Mouse (Mus musculus) erythroblast, embryonic 14.5 days (primary cell): ENCODE data around the gene Syce1. TPM values are rescaled to one million over a fixed set of nuclear protein-coding genes. Genes with fewer than 3 reads are reported as not detected.
A peak's percentile ranks its signal among the peaks of the same experiment; 100 is the strongest.

Source experiments
- H3K27me3 ChIP-seq: 2 replicates; pipeline ENCODE4 v1.6.1; 2012; ENCODE audit warnings: inconsistent platforms; ENCODE audit not compliant: control insufficient read depth
- H3K36me3 ChIP-seq: 2 replicates; pipeline ENCODE4 v1.6.1; 2012; ENCODE audit warnings: mild to moderate bottlenecking, inconsistent platforms; ENCODE audit not compliant: control insufficient read depth
- H3K4me1 ChIP-seq: 2 replicates; pipeline ENCODE4 v1.6.1; 2012; ENCODE audit warnings: inconsistent platforms; ENCODE audit not compliant: control insufficient read depth
- H3K4me3 ChIP-seq: replicated peaks from 2 replicates; pipeline ENCODE3; 2012; ENCODE audit warnings: moderate library complexity, mild to moderate bottlenecking, inconsistent platforms
- H3K9me3 ChIP-seq: 2 replicates; pipeline ENCODE4 v1.6.1; 2012; ENCODE audit warnings: low read length, inconsistent platforms, mixed read lengths; ENCODE audit not compliant: control insufficient read depth
- GATA1 ChIP-seq: IDR thresholded peaks from 2 replicates; pipeline ENCODE4 v1.6.1; 2012; ENCODE audit warnings: low read length, inconsistent platforms, mixed read lengths
- TAL1 ChIP-seq: IDR thresholded peaks from 3 replicates; pipeline ENCODE4 v1.6.1; 2012; ENCODE audit warnings: low read length, inconsistent platforms, mixed read lengths
- polyA plus RNA-seq: library from polyadenylated mRNA; stranded (reverse); fragments of >175 nt; gene quantifications from 2 replicates; pipeline ENCODE4 v1.2.3, GENCODE M21; 2012

Gene Syce1
- polyA plus RNA-seq, 1 experiment, result 0.05 TPM

- H3K36me3 ChIP-seq, result no peaks in the 10 kb centered on the region
- H3K4me1 ChIP-seq, result peaks cover 7% of the 10 kb centered on the region
- TF ChIP-seq GATA1 (no peak), TAL1 (no peak)
- H3K27me3 ChIP-seq, result peaks cover 4% of the 10 kb centered on the region; the same call in 1 of the 2 replicates
- H3K4me3 ChIP-seq, result peak within 1 kb of the TSS; percentile 60
- H3K9me3 ChIP-seq, result no peaks in the 10 kb centered on the region
Observed at GRCm38 (mm10) chr7:140821653-140822329, 34.1 kb upstream of the Syce1 start, which contains the start of gene Zfp941. TSS of gene Zfp941 (minus strand) at chr7:140822178.

- TF ChIP-seq TAL1, result no peak
- no peak for TF ChIP-seq GATA1
- no peaks in the 10 kb centered on the region for H3K36me3 ChIP-seq
- peaks cover 4% of the 10 kb centered on the region; the same call in 1 of the 2 replicates for H3K27me3 ChIP-seq
- H3K4me3 ChIP-seq, result peak overlapping the region; percentile 60
- H3K4me1 ChIP-seq, result peaks cover 7% of the 10 kb centered on the region
- no peaks in the 10 kb centered on the region for H3K9me3 ChIP-seq
Observed at GRCm38 (mm10) chr7:140821305-140821652, 33.6 kb upstream of the Syce1 start.

GRCm38 (mm10) chr7:140820173-140820572 lies 32.5 kb upstream of the Syce1 start:
- TF ChIP-seq GATA1 (no peak), TAL1 (no peak)
- H3K4me3 ChIP-seq, result no peak overlapping the region
- peaks cover 4% of the 10 kb centered on the region; the same call in 1 of the 2 replicates for H3K27me3 ChIP-seq
- H3K4me1 ChIP-seq, result peaks cover 7% of the 10 kb centered on the region
- H3K36me3 ChIP-seq, result no peaks in the 10 kb centered on the region
- no peaks in the 10 kb centered on the region for H3K9me3 ChIP-seq

GRCm38 (mm10) chr7:140812850-140813249 lies 25.2 kb upstream of the Syce1 start:
- no peak for TF ChIP-seq GATA1
- no peak for TF ChIP-seq TAL1
- Histone ChIP-seq H3K36me3 (no peaks in the 10 kb centered on the region), H3K4me1 (no peaks in the 10 kb centered on the region), H3K9me3 (no peaks in the 10 kb centered on the region), H3K4me3 (no peak overlapping the region), H3K27me3 (no peaks in the 10 kb centered on the region)

- no peaks in the 10 kb centered on the region for H3K4me1 ChIP-seq
- H3K4me3 ChIP-seq, result no peak overlapping the region
- TF ChIP-seq TAL1 (no peak), GATA1 (no peak)
- H3K9me3 ChIP-seq, result no peaks in the 10 kb centered on the region
- no peaks in the 10 kb centered on the region for H3K36me3 ChIP-seq
- no peaks in the 10 kb centered on the region for H3K27me3 ChIP-seq
Observed at GRCm38 (mm10) chr7:140811714-140812113, 24.1 kb upstream of the Syce1 start.

- no peak for TF ChIP-seq GATA1
- no peaks in the 10 kb centered on the region for H3K9me3 ChIP-seq
- no peak overlapping the region for H3K4me3 ChIP-seq
- no peaks in the 10 kb centered on the region for H3K27me3 ChIP-seq
- H3K4me1 ChIP-seq, result no peaks in the 10 kb centered on the region
- H3K36me3 ChIP-seq, result no peaks in the 10 kb centered on the region
Observed at GRCm38 (mm10) chr7:140810496-140810895, 22.8 kb upstream of the Syce1 start.

- H3K36me3 ChIP-seq, result no peaks in the 10 kb centered on the region
- H3K4me1 ChIP-seq, result no peaks in the 10 kb centered on the region
- TF ChIP-seq TAL1 (no peak), GATA1 (no peak)
- H3K27me3 ChIP-seq, result no peaks in the 10 kb centered on the region
- no peak overlapping the region for H3K4me3 ChIP-seq
- no peaks in the 10 kb centered on the region for H3K9me3 ChIP-seq
Observed at GRCm38 (mm10) chr7:140805704-140806103, 18.1 kb upstream of the Syce1 start.

- Histone ChIP-seq H3K9me3 (no peaks in the 10 kb centered on the region), H3K4me3 (no peak overlapping the region), H3K36me3 (no peaks in the 10 kb centered on the region), H3K27me3 (no peaks in the 10 kb centered on the region), H3K4me1 (no peaks in the 10 kb centered on the region)
- TF ChIP-seq GATA1 (no peak), TAL1 (no peak)
Observed at GRCm38 (mm10) chr7:140802629-140803028, 15.0 kb upstream of the Syce1 start.

- Histone ChIP-seq H3K4me3 (no peak overlapping the region), H3K36me3 (no peaks in the 10 kb centered on the region), H3K27me3 (no peaks in the 10 kb centered on the region), H3K4me1 (no peaks in the 10 kb centered on the region), H3K9me3 (no peaks in the 10 kb centered on the region)
- TF ChIP-seq GATA1, result no peak
- TF ChIP-seq TAL1, result no peak
Observed at GRCm38 (mm10) chr7:140798212-140798611, 10.6 kb upstream of the Syce1 start.

- H3K9me3 ChIP-seq, result no peaks in the 10 kb centered on the region
- H3K4me1 ChIP-seq, result no peaks in the 10 kb centered on the region
- no peaks in the 10 kb centered on the region for H3K36me3 ChIP-seq
- H3K4me3 ChIP-seq, result no peak overlapping the region
- H3K27me3 ChIP-seq, result no peaks in the 10 kb centered on the region
- no peak for TF ChIP-seq TAL1
- TF ChIP-seq GATA1, result no peak
Observed at GRCm38 (mm10) chr7:140797619-140798018, 10.0 kb upstream of the Syce1 start.
